Mouse (Mus musculus) cerebellum, adult 2 months (tissue): ENCODE results near the gene Gm1043.

Experiments used
- CTCF ChIP-seq: fragments of 200-500 bp; IDR thresholded peaks from 2 replicates; pipeline ENCODE4 v1.5.1; 2011; ENCODE audit warnings: low read depth, mild to moderate bottlenecking, control low read depth, low read length, moderate library complexity, borderline replicate concordance; ENCODE audit not compliant: insufficient read depth
- POLR2A ChIP-seq: fragments of 200-500 bp; IDR thresholded peaks from 2 replicates; pipeline ENCODE4 v1.6.1; 2011; ENCODE audit warnings: low read length, control low read depth, borderline replicate concordance; ENCODE audit not compliant: insufficient read depth

DNA sequence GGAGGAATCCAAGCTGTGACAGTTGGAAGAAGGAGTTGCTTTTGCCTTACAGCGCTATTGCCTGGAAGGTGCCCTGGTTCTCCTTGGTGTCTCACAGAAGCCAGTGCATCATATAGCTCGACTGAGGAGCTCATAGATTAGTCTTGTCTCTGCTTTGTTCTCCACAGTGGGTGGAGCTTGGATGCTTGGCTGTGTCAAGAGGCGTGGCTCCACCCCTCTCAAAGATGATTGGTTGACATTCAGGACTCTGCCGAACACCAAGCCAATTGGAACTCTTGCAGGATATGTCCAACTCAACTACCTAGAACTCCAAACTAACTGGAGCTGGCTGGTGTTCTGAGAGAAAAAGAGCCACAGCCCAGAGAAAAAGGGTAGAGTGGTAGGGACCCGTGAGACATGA is 134.4 kb downstream of the Gm1043 start:
- TF ChIP-seq CTCF (no peak), POLR2A (no peak)
